Mouse (Mus musculus) G1E (cell line): ENCODE results near the gene Pigp.

ENCODE experiments used
- CTCF ChIP-seq: IDR thresholded peaks from 2 replicates; pipeline ENCODE4 v1.5.1; 2012; ENCODE audit warnings: low read depth, low read length, inconsistent platforms, mixed read lengths
- GATA1 ChIP-seq: IDR thresholded peaks from 2 replicates; pipeline ENCODE4 v1.6.1; 2012; ENCODE audit warnings: borderline replicate concordance, low read length, inconsistent platforms, mixed read lengths
- TAL1 ChIP-seq: conservative IDR thresholded peaks from 2 replicates; pipeline ENCODE4 v1.6.1; 2012; ENCODE audit warnings: low read depth, low read length, inconsistent platforms, mixed read lengths

- TF ChIP-seq CTCF: no peak
- no peak for TF ChIP-seq GATA1
- TF ChIP-seq TAL1: no peak
Observed at GRCm38 (mm10) chr16:94370173-94370914, 1.3 kb downstream of the Pigp start, which contains the start of gene Ttc3.
